Mouse (Mus musculus) fibroblast of lung, adult 2 months (primary cell): ENCODE measurements around the gene Aven.

Experiments used
- DNase-seq: peaks from one replicate; pipeline ENCODE4 v3.0.0-alpha.2; 2011; ENCODE audit warnings: low read depth

The Aven gene

GRCm38 (mm10) chr2:112669461-112669860, 176.7 kb downstream of the Aven start:
- DNase-seq, result no peak

- DNase-seq, result no peak
Observed at GRCm38 (mm10) chr2:112676175-112676574, 183.4 kb downstream of the Aven start.

DNA sequence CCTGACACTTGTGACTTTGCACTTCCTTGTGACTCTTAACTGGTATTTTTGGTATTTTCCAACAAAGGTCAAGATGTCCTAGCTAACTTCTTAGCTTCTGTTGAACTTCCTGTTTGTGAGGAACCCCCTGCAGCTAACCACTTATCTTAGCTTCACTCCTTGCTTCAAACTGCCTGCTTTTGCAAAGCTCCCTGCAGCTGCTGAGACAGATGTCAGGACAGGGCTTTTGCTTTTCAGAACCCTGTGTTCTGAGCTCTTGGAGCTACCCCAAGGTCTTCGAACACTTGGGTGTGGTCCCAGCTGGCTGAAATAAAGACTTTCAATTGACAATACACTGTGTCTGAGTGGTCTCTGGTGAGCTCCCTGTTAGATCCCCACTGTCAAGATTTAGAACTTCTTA, 184.0 kb downstream of the Aven start:
- DNase-seq, result no peak

DNA sequence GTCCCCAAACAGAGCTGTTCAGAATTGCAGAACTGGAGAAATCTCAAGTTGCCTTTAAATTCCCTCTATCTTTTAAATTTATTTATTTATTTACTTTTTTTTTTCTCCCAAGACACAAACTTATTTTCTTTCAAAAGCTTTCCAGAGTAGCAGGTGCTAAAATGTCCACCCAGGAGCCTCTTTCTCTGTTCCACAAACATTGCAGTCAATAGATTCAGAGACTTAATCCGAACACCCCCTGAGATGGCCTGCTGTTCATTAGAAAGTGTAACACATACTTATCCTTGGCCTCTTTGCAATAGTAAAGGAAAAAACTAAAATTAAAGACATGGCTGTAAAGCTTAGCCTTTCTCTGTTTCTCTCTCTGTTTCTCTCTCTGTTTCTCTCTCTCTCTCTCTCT, 184.5 kb downstream of the Aven start:
- DNase-seq, result no peak

DNA sequence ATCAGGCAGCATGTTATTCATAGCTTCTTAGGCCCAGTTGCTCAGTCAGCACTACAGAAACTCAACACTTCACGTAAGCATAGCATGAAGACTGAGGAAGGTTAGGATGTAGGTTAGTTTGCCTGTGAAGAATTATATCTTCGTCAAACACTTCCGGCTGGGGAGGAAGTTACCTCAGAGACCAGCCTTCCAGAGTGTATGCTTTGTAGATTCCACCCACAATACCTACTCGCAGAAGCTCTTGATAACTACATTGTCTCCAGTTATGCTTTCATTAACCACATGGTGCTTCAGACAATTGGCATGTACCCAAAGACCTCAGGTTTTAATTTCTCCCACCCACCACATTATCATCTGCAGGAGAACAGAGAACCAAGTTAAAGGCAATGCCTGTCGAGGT, 189.1 kb downstream of the Aven start:
- DNase-seq, result no peak
